Mouse (Mus musculus) ES-E14 (cell line): Measurements from ENCODE around the gene Dmrt3. TPM values are rescaled to one million over a fixed set of nuclear protein-coding genes. Genes with fewer than 3 reads are reported as not detected.

Experiments
- DNase-seq: peaks from one replicate; pipeline ENCODE4 v3.0.0-alpha.2; 2013; ENCODE audit warnings: low read depth, low spot score
- H3K27ac ChIP-seq: 2 replicates; pipeline ENCODE4 v1.5.1; 2012; ENCODE audit warnings: low read depth, mild to moderate bottlenecking, low read length, moderate library complexity, mixed read lengths; ENCODE audit not compliant: poor library complexity, insufficient read depth, severe bottlenecking
- H3K36me3 ChIP-seq: 2 replicates; pipeline ENCODE4 v1.6.1; 2012; ENCODE audit warnings: mild to moderate bottlenecking, low read length, moderate library complexity, mixed read lengths; ENCODE audit not compliant: control insufficient read depth, poor library complexity, insufficient read depth, severe bottlenecking
- H3K4me1 ChIP-seq, 2 experiments: fragments of 150-350 bp in 1 of 2; sonication (generic) in 1 of 2; 2 replicates each; pipeline ENCODE4 v1.6.1; 2012; ENCODE audit warnings: low read length in 2 of 2, mild to moderate bottlenecking in 1 of 2, mixed read lengths in 1 of 2; ENCODE audit not compliant: control insufficient read depth in 2 of 2, insufficient read depth in 2 of 2, poor library complexity in 1 of 2
- H3K4me3 ChIP-seq, 2 experiments: fragments of 150-350 bp in 1 of 2; sonication (generic) in 1 of 2; 2 replicates each; pipeline ENCODE4 v1.5.1; 2012; ENCODE audit warnings: low read length in 2 of 2, low read depth in 1 of 2, mild to moderate bottlenecking in 1 of 2, mixed read lengths in 1 of 2; ENCODE audit not compliant: insufficient read depth in 1 of 2, poor library complexity in 1 of 2, severe bottlenecking in 1 of 2
- H3K9ac ChIP-seq: 2 replicates; pipeline ENCODE4 v1.6.1; 2012; ENCODE audit warnings: low read depth, mild to moderate bottlenecking, low read length, mixed read lengths; ENCODE audit not compliant: poor library complexity, insufficient read depth, severe bottlenecking
- H3K9me3 ChIP-seq: fragments of 150-350 bp; sonication (generic); 2 replicates; pipeline ENCODE4 v1.6.1; 2012; ENCODE audit warnings: low read depth, mild to moderate bottlenecking, low read length; ENCODE audit not compliant: control insufficient read depth, insufficient read depth
- CHD2 ChIP-seq: IDR thresholded peaks from 2 replicates; pipeline ENCODE4 v1.6.1; 2014; ENCODE audit warnings: mild to moderate bottlenecking, low read depth, low read length, inconsistent platforms
- HCFC1 ChIP-seq: IDR thresholded peaks from 2 replicates; pipeline ENCODE4 v1.6.1; 2012; ENCODE audit warnings: low read length, inconsistent platforms, borderline replicate concordance; ENCODE audit not compliant: insufficient read depth
- MAFK ChIP-seq: IDR thresholded peaks from 2 replicates; pipeline ENCODE4 v1.6.1; 2014; ENCODE audit warnings: mild to moderate bottlenecking, low read depth, low read length, inconsistent platforms; ENCODE audit not compliant: insufficient read depth
- ZC3H11A ChIP-seq: IDR thresholded peaks from 2 replicates; pipeline ENCODE4 v1.6.1; 2012; ENCODE audit warnings: low read depth, mild to moderate bottlenecking, inconsistent platforms, low read length, borderline replicate concordance
- ZNF384 ChIP-seq: IDR thresholded peaks from 2 replicates; pipeline ENCODE4 v1.6.1; 2012; ENCODE audit warnings: low read depth, low read length, inconsistent platforms
- in situ Hi-C, 2 experiments: fragments of 600-800 bp; cut with MboI; formaldehyde crosslinking; loops; one replicate each; pipeline ENCODE4 v1.15.1; 2025; ENCODE audit warnings: low sequenced_read_pairs in 2 of 2, inconsistent platforms in 1 of 2; ENCODE audit not compliant: unreplicated experiment in 2 of 2
- total RNA-seq: library from RNA; depleted of rRNA; stranded (reverse); fragments of 300-350 nt; gene quantifications from 2 replicates; pipeline ENCODE4 v1.2.3, GENCODE M21; 2012

Gene Dmrt3
- total RNA-seq, 1 experiment = 0.40 TPM

DNA sequence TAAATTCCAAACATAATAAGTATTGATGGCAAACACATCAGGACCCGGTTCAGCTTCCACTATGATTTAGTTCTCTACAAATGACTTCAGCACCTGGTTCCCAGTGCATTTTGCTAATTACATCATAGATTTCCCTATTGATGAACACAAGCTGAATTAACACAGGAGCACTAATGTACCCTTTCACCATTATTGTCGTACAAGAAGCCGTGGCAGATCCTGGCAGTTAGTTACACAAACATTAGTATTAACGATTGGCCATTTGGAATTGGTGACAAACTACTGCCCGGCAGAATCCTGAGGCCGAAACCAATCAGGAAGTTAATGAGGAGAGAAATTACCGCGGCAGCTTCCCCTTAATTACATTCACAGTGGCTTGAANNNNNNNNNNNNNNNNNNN lies 8.1 kb upstream of the Dmrt3 start:
- H3K4me3 ChIP-seq = no peak overlapping the region
- no peak for DNase-seq

DNA sequence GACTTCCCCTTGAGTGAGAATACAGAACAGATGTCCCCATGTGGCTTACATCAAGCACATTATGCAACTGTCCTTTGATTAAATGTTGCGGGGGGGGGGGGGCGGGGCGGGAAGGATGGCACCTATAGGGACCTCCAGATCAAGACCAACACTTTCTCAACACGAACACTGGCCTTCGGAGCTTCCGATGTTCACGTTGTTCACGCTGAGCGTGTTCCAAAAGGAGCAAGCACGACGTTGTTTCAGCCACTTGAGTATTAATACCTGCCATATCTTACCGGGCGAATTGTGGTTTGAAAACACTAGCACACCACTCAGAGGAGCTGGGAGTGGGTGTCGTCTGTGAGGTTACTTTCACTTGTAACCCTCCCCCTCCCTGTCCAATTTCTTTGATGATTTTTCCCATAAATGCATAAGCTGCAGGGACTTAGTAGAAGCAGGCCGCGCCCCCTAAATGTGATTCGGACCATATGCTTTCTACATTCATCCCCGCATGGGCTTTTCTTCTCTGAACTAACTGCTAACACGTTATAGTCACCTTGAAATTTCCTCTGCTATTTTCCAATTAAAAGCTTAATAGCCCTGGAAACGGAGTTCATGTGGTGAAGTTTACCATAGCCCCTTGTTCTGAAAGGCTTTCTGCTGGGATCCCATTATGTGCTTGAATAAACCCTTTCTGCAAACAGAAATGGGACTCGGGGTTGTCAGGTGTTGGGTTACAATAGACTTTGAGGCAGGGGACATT lies 2.5 kb upstream of the Dmrt3 start:
- TF ChIP-seq CHD2 (no peak), ZNF384 (no peak), HCFC1 (no peak), MAFK (no peak), ZC3H11A (no peak)
- H3K4me3 ChIP-seq = no peak overlapping the region
- no peaks in the 10 kb centered on the region for H3K9me3 ChIP-seq
- in situ Hi-C loops = loop anchor here (5.0 to 10.0 kb wide), 3 partner anchors 65 to 997 kb away; partner anchors contain the start of genes Dmrt2 (in 1 of the 2) and Smarca2 (in 1 of the 2)
- peaks cover 0 to 7% of the 10 kb centered on the region in 2 experiments; a peak in 3 of 4 replicates for H3K4me1 ChIP-seq
- no peaks in the 10 kb centered on the region for H3K36me3 ChIP-seq
- no peak for DNase-seq
- H3K9ac ChIP-seq = no peak overlapping the region
- H3K27ac ChIP-seq = no peak overlapping the region

More for the DNA sequence above, 8.1 kb upstream of the Dmrt3 start:
- Histone ChIP-seq H3K36me3 (no peaks in the 10 kb centered on the region), H3K9ac (no peak overlapping the region), H3K4me1 (peaks cover 0 to 9% of the 10 kb centered on the region in 2 experiments; a peak in 3 of 4 replicates), H3K9me3 (no peaks in the 10 kb centered on the region), H3K27ac (no peak overlapping the region)
- TF ChIP-seq MAFK (no peak), ZC3H11A (no peak), CHD2 (no peak), ZNF384 (no peak), HCFC1 (no peak)
- in situ Hi-C loops = loop anchor here (5.0 to 10.0 kb wide), 2 partner anchors 1003 to 1005 kb away; partner anchors contain the start of gene Smarca2 (in 2 of the 2)

DNA sequence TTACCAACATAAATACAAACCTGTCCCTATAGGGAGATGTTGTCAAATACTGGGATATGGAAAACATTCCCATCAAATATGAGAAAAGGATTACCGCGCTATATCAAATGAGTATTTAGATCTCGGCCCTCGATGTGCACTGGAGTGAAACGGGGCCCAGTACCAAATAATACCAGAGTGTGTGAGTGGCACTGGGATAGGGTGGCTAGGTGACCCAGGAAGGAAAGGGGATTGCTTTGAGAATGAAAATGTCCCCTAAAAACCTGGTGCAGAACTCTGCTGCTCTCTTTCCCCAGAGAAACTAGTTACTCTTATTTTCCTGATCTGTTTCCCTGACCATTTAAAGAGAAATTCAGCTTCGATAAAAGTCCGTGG lies 1.9 kb upstream of the Dmrt3 start:
- Histone ChIP-seq H3K4me1 (peaks cover 0 to 7% of the 10 kb centered on the region in 2 experiments; a peak in 3 of 4 replicates), H3K36me3 (no peaks in the 10 kb centered on the region), H3K9me3 (no peaks in the 10 kb centered on the region), H3K4me3 (no peak overlapping the region), H3K27ac (no peak overlapping the region), H3K9ac (no peak overlapping the region)
- in situ Hi-C loops = loop anchor here (5.0 to 10.0 kb wide), 3 partner anchors 64 to 997 kb away; partner anchors contain the start of genes Dmrt2 (in 1 of the 2) and Smarca2 (in 1 of the 2)
- DNase-seq = no peak
- TF ChIP-seq HCFC1 (no peak), ZNF384 (no peak), MAFK (no peak), CHD2 (no peak), ZC3H11A (no peak)

DNA sequence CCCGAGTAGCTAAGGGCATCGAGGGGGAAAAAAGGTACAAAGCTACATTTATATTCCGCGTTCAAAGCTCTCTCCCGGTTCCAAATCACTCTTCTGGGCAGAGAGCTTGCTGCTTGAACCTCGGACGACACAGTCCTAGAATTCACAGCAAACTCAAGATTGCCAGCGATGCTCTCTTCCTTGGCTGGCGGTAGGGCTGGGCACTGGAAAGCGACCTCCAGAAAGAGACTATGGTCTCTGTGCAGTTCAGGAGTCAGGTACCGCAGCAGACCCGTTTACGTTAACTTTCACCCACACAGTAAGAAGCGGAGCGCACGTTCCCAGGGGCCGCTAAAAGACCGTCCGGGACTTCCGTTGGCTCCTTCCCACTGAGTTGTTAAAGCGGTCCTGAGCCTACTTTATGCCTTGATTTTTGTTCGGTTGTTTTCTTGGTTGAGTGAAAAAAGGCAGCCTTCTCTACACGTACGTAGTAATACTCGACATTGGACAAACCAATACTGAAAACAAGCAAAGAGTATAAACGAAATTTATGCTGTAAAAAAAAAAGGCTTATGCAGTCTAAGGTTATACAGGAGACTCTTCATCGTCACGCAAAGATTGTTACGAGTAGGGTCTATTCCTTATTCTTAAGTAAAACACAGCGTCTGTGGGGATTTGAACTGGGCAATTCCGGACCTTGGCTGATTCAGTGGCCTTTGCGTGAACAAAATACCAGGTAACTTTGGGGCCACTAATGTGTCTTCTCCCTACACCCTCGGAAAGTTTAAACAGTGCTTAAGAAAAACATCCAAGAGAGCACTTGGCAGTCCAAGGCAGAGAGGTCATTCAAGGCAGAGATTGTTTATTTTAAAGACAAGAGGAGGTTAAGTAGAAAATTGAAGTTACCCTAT lies 895 bp upstream of the Dmrt3 start:
- Histone ChIP-seq H3K4me3 (no peak overlapping the region), H3K4me1 (peaks cover 0 to 7% of the 10 kb centered on the region in 2 experiments; a peak in 2 of 4 replicates)
- in situ Hi-C loops = loop anchor here (5.0 to 10.0 kb wide), 3 partner anchors 63 to 996 kb away; partner anchors contain the start of genes Dmrt2 (in 1 of the 2) and Smarca2 (in 1 of the 2)

More for the DNA sequence above, 895 bp upstream of the Dmrt3 start:
- no peak overlapping the region for H3K27ac ChIP-seq
- H3K9ac ChIP-seq = no peak overlapping the region
- H3K36me3 ChIP-seq = no peaks in the 10 kb centered on the region
- no peak for DNase-seq
- H3K9me3 ChIP-seq = no peaks in the 10 kb centered on the region
- TF ChIP-seq CHD2 = no peak
